Mouse (Mus musculus) spleen, postnatal 10 days (tissue): ENCODE results near the gene Iqgap3.
A peak's percentile ranks its signal among the peaks of the same experiment; 100 is the strongest.

ENCODE experiments used
- DNase-seq, 2 experiments: peaks; one replicate each; pipeline ENCODE4 v3.0.0; 2021 to 2022; ENCODE audit warnings: low spot score in 2 of 2

The Iqgap3 gene

DNA sequence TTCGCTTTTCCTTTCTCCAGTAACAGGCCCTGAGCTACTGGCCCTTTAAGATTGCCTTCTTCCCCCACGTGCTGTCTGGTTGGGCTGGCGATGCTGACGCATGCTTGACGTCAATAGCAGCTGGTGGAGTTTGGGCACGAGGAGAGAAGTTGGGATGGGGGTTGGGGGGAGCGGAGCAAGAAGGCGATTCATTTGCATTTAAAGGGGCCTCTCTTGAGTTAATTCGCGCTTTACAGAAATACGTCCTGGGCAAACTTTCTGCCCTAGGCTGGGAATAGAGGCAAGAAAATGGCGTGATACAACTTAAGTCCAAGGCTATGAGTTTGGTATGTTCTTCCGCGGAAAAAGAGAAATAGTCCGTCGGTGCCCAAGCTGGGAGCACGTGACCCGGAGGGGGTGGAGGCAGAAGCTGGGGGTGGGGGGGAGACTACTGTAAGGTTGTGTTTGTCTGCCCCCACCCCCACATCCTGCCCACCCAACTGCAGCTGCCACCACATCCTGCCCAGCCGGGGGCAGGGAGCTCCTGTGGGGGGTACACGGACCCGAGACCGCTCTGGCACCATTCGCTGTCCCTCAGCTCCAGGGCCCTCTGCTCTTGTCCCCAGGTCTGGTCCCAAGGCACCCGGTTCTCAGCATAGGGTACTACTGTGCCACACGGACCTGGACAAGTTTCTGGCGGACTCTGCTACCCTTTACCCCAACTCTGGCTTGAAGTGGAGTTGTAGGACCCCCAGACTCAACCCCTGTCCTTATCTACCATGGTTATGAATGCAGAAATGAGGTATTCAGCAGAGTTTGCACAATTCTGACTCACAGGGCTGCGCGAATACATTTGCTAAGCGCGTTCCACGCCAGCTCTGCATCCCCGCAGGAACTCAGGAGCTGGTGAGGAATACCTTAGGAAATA lies 56.8 kb downstream of the Iqgap3 start:
- DNase-seq: peak; percentile 69 to 87

DNA sequence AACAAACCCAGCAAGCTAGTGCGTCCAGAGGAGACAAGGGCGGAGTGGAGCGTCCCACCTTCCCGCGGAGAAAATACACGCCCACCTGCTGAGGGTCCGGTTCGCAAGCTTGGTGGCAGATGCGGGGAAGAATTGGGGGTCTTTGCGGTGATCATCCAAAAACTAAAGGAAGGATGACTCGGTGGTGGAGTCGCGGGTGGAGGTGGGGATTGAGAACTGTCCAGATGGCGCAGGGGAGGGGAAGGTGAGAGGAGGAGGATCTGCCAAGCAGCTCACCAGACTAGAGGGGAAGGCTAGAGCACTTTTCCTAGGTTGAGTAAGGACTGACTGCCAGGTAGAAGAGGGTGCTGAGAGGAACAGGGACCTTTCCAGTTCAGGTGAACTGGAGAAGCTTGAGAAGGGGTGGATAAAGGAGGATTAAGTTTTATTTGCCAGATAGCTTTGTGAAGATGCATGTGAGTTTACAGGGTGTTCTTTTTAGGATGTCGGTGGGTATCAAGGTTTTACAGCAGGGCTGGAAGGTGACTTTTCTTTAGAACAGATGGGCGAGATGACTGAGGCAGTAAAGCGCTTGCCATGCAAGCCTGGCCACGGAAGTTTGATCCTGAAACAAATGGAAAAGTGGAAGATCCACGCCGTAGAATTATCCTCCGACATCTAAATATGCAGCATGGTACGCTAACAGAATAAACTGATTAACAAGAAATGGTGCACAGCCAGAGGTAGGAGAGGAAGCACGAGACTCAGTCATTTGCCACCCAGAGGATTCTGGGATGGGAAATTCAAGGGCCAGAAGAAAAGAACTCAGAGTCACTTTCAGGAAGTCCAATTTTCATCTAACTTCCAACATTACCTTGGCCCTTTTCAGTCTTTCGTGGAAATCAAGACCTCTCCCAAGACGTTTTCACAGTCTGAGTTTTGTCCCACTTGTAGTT lies 57.7 kb downstream of the Iqgap3 start:
- peak; percentile 33 to 42 for DNase-seq

DNA sequence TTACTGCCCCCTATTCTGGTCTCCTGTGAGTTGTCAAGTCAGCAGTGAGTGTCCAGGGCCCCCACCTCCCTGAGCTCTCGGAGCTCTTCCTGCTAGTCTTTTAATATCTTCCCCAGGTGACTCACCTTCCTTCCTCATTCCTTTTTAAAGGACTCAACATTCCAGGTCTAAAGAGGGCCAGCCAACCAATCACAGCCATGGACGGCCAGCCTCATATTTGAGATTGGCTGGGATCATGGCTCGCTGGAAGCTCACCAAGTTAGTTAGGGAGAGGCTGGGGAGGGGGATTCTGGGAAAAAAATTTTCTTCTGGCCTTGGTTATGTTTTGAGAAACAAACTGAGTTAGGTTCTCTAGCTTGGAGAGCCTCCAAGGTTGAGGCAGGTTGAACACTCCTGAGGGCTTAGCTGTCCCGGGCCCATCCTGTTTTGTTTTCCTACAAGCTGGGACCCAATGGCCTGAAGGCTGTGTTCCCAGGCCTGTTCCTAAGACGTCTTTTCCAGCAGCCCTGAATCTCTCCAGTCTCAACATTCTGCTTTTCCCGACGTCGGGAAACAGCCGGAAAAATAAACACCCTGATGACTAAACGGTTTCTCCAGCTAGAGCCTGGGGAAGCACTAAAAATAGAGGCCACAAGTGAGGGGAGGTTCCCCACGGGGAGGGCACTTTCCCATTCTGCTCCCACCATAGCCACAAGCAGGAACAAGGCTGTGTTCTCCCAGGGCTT lies 58.6 kb downstream of the Iqgap3 start:
- peak in 1 of 2 experiments; percentile 17 for DNase-seq

DNA sequence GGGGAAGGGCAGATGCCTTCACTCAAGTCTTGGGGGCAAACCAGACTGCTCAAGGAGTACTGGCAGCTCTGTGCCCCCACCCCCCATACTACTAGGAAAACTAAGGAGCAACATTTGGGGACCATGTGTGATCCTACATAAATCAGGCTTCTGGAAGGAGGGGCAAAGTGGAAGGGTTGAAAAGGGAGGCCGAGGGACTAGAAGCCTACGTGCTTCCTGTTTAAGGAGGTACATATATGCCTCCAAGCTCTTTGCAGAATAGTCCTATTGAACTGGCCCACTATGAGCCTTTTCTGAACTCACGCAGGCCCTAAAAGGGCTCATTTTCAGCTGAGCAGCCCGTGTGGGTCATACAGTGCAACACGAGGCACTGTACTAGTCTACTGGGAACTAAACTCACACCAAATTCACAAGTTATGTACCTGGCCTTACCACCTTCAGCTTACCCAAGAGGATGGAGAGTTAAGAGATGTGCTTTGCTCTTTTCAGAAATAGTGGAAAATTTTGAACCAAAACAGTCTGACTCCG lies 59.2 kb downstream of the Iqgap3 start:
- peak in 1 of 2 experiments; percentile 25 for DNase-seq

DNA sequence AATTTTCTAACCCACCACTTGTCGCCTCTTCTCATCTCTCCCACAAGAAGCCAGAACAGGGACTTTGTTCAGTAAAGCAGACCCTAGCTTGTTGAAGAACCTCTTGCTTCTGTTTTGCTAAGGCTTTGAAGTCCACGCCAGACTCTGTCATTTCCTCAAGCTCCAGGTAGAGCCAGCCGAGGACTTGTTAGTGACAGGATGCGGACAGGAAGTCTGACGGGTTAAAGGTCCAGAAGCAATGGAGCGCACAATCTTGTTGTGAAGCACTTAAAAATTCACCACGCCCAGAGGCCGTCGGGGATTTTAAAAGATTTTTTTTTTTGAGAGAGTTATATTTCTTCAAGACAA lies 59.6 kb downstream of the Iqgap3 start:
- DNase-seq: no peak

DNA sequence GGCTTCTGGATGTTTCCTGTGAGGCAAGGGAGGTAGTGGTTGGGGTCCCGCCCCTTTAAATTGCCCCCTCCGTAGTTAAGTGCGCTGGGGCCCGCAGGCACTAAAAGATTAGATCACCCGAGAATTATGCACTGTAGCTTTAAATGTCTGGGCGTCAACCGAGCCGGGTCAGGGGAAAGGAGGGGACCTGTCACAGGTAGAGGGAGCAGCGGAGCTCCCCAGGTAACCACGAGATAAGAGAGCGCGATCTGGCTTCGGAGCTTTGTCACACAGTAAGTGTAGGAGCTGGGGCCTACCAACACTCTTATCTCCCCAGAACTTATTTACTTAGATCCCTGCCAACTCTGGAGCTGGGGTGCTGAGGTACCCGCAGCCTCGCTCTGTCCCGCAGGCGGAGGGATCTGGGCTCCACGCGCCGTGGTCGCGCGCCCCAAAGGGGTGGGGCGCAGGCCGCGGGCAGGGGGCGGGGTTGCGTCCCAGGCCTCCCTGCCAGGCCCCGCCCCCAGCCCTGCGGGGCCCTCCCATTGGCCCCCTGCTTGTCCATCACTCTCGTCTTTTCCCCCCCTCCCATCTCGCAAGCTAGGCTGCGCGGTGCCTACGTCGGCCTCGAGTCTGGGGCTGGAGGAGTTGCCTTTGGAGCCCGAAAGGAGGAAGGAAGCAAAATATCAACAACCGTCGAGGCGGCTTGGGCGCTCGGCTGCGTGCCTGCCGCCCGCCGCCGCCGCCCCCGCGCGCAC lies 60.2 kb downstream of the Iqgap3 start, which contains the start of gene Mef2d:
Mef2d (plus strand) TSS at position 586 of the 737 bp plus-strand sequence.
- peak; percentile 87 to 96 for DNase-seq

DNA sequence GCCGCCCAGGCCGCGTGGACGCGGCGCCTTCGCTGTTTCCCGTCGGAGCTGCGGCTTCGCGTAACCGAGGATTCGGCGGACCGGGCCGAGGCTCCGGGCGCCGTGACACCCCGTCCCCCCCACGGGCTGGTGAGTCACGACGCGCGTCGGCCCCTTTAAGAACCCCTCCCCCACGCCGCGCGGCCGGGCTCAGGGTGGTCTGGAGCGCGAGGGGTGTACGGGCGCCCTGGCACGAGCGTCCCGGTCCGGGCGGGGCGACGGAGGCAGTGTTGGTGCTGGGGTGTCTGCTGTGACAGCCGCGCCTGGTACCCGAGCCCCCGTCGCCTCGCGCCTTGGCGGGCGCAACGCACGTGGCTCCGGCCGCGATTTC lies 60.8 kb downstream of the Iqgap3 start:
- DNase-seq: peak in 1 of 2 experiments; percentile 75

DNA sequence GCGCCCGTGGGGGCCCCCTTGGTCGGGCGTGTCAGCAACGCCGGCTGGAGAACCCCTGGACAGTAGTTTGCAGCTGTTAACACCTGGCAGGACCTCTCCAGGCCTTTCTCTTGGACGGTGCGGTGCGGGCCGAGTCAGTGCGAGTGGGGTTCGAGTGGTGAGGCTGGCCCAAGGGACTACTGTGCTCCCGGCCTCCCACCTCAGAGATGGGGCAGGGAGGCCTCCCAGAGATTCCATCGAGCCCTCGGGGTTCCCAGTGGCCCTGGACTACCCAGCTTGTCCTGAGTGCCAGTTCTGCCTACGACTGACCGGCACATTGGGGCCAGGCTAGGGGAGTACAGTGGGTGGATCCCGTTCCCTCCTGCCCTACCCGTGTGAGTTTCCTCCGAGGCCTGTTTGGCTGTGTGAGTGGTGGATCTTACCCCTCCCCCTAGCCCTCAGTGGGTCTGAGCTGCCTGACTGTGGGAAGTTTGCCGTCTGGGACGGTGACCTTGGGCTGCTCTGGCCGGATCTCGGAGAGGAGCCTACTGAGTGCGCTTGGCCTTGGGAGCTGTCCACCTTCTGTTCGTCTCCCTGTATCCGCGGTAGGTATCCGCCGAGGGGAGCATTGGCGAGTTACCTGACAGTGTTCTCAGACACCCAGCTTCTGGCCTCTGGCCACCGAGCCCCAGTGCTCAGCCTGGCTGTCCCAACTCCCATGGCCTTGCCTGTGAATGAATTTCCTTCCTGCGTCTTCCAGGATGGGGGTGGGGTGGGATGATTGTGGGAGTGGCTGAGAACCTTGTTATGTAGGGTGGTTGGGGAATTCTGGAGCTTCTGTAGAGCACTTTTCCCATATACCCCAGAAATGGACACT lies 61.4 kb downstream of the Iqgap3 start:
- peak; percentile 60 to 72 for DNase-seq

DNA sequence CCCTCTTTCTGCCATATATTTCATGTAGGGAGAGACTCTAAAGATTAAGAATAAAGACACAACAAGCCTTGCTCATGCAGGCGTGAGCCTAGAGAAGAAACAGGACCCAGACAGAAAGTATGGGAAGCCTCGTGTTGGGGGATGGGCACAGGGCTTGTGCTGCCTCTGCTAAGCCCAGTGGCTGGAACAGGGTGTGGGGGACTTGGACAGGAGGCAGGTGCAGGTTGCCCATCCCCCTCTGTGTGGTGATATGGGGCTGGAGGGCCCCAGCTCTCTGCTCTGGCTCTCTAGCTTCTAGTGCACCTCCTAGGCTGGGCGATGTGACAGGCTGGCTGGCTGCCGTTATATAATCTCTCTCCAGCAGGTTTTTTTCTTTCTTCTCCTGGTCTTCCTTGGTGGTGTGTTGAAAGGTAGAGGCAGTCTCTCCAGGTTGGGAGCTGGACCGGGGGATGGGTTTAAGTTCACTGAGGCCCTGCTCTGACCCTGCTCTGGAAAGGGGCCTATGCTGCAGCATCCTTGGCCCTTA lies 62.3 kb downstream of the Iqgap3 start:
- peak; percentile 50 to 73 for DNase-seq

DNA sequence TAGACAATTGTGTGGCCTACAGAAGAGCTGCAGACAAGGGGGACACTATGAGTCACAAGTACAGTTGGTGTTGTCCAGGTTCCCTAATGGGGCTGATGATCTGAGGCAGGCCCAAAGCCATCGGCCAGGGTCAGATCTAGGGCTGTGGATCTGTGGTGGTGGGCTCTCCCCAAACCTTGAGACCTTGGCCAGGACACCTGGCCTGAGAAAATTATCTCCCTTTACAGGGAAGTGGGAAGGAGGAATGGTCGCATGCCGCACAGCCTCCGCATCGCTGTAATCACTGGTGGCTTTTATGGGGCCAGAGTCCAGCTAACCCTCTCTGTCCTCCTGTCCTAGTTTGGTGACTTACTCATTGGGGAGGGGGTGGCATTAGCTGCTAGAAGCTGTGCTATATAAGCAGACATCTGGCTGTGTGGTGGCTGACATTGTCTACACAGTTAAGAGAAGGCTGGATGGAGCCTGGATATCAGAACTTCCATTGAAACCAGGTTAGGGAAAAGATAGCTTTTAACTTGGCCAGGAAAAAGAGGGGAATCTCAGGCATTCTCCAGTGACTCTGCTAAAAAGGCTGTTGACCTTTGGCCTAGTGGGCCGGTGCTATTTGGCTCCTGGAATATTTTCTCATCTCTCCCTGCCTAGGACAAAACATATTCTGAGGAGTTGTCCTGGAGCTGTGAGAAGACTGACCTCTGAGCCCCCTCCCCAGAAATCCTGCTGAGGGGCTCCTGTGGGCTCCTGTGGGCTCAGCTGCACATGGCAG lies 63.1 kb downstream of the Iqgap3 start:
- peak in 1 of 2 experiments; percentile 14 for DNase-seq

DNA sequence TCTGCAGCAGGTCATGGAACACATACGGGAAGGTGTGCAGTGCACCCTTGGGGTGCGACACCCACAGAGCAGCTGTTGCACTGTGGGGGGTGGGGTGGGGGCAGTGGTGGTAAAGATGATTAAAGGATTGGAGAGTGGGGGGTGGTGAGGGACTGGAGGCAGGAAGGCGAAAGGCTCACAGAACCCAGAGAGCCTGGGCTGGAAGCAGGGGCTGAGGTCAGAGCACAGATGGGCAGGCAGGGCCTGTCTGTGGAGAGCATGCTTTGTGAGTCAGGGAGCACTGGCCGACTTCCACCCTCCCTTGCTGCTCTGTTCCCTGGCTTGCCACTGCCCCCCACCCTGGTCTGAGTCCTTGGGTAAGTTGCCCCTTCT lies 63.6 kb downstream of the Iqgap3 start:
- peak; percentile 32 to 35 for DNase-seq

DNA sequence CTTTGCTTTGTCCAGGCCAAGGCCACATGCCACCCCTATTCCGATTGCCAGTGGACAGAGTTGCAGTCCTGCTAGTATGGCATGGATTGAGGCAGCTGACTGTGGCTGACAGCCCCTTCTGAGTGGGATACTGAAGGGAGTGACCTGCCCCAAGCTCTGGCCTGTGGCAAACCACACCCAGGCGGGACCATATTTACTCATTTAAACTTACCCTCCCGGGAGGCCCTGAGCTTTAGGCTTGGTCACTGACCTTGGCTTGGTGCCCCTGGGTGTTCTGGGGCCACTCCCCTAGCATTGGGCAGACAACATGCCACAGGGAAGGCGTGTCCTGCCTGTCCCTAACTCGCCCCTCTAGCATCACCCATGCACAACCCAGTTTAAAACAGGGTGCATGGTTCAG lies 64.2 kb downstream of the Iqgap3 start:
- DNase-seq: peak; percentile 48 to 76

DNA sequence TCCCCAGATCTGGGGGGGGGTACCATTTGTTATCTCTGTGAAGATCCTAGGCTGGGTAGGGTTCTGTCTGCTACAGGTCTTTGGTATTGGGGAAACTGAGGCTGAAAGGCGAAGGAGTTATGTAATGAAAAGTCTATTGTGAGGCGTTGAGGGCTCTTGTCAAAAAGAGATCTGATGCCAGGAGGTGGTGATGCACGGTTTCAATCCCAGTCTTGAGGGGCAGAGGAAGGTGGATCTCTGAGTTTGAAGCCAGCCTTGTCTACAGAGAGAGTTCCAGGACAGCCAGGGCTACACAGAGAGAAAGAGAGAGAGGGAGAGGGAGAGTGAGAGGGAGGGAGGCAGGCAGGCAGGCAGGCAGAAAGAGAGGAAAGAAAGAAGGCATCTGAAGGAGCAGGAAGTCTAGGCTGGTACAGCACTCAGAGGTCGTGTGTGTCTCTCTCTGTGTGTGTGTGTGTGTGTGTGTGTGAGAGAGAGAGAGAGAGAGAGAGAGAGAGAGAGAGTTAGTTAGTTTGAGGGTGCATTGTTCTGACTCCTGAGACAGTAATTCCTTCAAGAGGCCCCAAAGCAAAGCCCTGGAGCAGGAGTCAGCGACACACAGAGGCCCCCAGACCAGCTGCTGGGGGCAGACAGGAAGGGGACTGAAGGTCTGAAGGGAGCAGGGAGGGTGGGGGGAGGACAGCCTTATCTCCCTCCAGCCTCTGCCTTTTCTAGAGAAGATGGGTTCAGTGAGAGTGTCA lies 64.8 kb downstream of the Iqgap3 start:
- DNase-seq: peak in 1 of 2 experiments; percentile 31

DNA sequence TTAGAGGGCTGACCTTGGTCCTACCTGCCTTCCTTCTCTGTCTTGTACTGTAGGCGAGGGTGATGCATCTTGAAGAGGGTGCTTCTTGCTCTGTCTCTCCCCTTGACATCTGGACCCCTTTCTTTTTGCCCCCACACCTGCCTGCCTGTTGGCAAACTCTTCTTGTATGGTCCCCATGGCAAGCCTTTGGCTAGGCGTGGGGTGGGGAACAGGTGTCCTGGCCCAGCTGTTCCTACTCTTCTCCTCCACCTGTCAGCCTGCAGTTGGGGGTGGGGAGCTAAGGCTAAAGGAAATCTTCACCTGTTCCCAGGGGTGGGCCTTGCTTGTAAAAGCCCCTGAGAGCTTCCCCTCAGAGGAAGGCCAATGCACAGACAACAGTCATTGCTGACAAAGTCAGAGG lies 65.7 kb downstream of the Iqgap3 start:
- peak; percentile 33 to 44 for DNase-seq

DNA sequence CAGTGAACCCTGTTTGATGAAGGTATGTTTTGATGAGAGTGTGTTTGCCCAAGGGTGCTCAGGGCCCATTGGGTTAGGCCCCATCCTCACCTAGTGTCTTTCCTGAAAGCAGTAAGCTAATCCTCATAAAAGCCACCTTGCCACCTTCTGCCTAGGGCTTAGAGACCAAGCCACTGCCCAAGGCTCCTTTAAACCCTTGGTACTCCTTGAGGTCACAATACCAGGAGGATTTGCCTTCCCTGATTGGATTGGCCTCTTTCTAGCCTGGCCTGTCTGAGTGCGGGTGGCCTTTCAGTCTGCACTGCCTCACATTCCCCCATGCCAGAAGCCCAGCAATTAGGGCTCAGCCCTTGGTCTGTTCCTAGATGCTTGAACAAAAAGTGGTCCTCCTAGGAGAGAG lies 66.1 kb downstream of the Iqgap3 start:
- DNase-seq: peak in 1 of 2 experiments; percentile 17

DNA sequence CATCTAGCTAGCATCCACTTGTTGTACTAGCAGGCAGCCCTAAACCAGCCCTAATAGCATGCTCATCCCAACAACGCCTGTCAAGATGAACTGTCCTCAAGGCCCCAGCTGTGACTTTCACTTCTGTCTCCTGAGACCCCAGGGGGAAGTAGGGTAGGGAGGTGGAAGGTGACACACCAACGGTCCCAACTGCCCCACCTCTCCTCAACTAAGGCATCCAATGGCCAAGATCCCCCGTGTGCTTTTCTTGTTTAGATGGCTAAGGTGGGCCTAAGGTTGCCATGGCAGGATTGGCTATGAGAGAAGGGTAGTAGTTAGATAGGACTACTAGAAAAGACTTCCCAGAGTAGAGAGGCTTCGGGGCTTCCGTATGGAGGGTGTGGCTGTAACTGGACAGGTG lies 66.6 kb downstream of the Iqgap3 start:
- DNase-seq: peak; percentile 32 to 67

DNA sequence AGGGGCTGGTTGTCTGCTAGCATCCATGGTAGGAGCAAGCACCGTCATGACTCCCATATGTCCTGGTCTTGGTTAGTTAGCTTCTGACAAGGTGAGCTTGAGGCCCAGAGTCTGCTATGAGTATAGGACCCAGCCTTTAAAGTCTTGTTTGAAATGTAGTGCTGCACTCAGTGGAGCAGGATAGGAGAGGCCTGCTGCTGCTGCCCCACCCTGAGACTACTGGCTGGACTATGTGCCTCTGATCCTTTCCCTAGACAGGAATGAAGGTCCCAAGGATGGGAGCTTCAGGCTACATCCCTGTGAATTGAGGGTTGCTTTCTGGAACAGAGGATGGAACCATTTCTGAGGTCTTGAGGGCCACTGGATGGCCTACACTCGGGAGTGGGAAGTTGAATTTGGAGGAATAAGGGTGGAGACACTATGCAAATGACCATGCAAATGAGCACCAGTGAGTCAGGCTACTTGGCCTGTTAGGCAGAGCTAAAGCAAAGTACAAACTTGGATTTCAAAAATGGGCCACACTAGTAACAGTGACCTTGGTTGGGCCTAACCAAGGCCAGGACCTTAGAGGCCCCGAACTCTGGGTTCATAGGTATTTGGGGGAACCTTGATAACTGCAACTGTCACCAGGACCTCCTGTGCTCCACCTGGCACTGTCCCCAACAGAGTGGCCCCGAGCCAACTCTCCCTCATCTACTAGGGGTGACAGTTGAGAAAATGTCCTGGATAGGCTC lies 67.2 kb downstream of the Iqgap3 start:
- DNase-seq: peak; percentile 39 to 43
